Mouse (Mus musculus) intestine, embryonic 14.5 days (tissue): ENCODE results near the gene Sgms1. TPM values are rescaled to one million over a fixed set of nuclear protein-coding genes. Genes with fewer than 3 reads are reported as not detected.

Experiments used
- ATAC-seq: fragments of 200-750 bp; cut with Nextera tagmentation; replicated peaks from 2 replicates; pipeline ENCODE4 v1.8.0; 2017; ENCODE audit warnings: low read depth, moderate number of reproducible peaks, moderate TSS enrichment, moderate library complexity; ENCODE audit not compliant: low FRiP score, low TSS enrichment
- DNase-seq: peaks from one replicate; pipeline ENCODE4 v3.0.0-alpha.2; 2018; ENCODE audit warnings: low spot score
- H3K27ac ChIP-seq: fragments of 300-500 bp; sonication (generic); 2 replicates; pipeline ENCODE4 v1.5.1; 2014; ENCODE audit warnings: low read depth, mild to moderate bottlenecking, control low read depth
- H3K27me3 ChIP-seq: fragments of 300-500 bp; sonication (generic); replicated peaks from 2 replicates; pipeline ENCODE4 v1.6.1; 2014; ENCODE audit warnings: low read length, control low read depth; ENCODE audit not compliant: control insufficient read depth, insufficient read depth
- H3K36me3 ChIP-seq: fragments of 300-500 bp; sonication (generic); 2 replicates; pipeline ENCODE4 v1.6.1; 2014; ENCODE audit warnings: low read length, control low read depth; ENCODE audit not compliant: control insufficient read depth, insufficient read depth
- H3K4me1 ChIP-seq: fragments of 300-500 bp; sonication (generic); replicated peaks from 2 replicates; pipeline ENCODE4 v1.6.1; 2014; ENCODE audit warnings: low read length, control low read depth, mixed read lengths; ENCODE audit not compliant: control insufficient read depth, insufficient read depth
- H3K4me2 ChIP-seq: fragments of 300-500 bp; sonication (generic); 2 replicates; pipeline ENCODE4 v1.6.1; 2014; ENCODE audit warnings: low read length
- H3K4me3 ChIP-seq: fragments of 300-500 bp; sonication (generic); 2 replicates; pipeline ENCODE4 v1.5.1; 2014; ENCODE audit warnings: low read depth, low read length, control low read depth, mixed read lengths
- H3K9ac ChIP-seq: fragments of 300-500 bp; sonication (generic); 2 replicates; pipeline ENCODE4 v1.6.1; 2014; ENCODE audit warnings: mild to moderate bottlenecking, low read length
- H3K9me3 ChIP-seq: fragments of 300-500 bp; sonication (generic); 2 replicates; pipeline ENCODE4 v1.6.1; 2016; ENCODE audit warnings: low read length, control low read depth; ENCODE audit not compliant: control insufficient read depth
- WGBS: fragments of 180-500 bp; shearing (Covaris S2); extraction: QIAGEN DNeasy Blood & Tissue Kit; methylation state at CpG from one replicate; pipeline ENCODE4 v1.1.7; 2014; 5-methylcytosine and 5-hydroxymethylcytosine counted together
- polyA plus RNA-seq: library from polyadenylated mRNA; unstranded; fragments of >200 nt; fragmentation: Nextera tagmentation; extraction: Ambion mirVana; gene quantifications from 2 replicates; pipeline ENCODE4 v1.2.1, GENCODE M21; 2014

Gene Sgms1
- polyA plus RNA-seq, 1 experiment from 2014 or later, result 37.5 TPM

GRCm38 (mm10) chr19:32223751-32224174 is 165.8 kb downstream of the Sgms1 start:
- H3K4me1 ChIP-seq, result no peaks in the 10 kb centered on the region
- no peaks in the 10 kb centered on the region for H3K9me3 ChIP-seq
- H3K27ac ChIP-seq, result no peak overlapping the region
- H3K4me3 ChIP-seq, result no peak overlapping the region
- WGBS, result 79% methylated on average over 3 of the region's 3 CpGs
- DNase-seq, result peak; percentile 39
- H3K4me2 ChIP-seq, result no peak overlapping the region
- no peak overlapping the region for H3K9ac ChIP-seq
- H3K27me3 ChIP-seq, result no peaks in the 10 kb centered on the region
- H3K36me3 ChIP-seq, result peaks cover 7% of the 10 kb centered on the region; the same call in 1 of the 2 replicates
- no peak for ATAC-seq

GRCm38 (mm10) chr19:32222083-32222482 is 167.4 kb downstream of the Sgms1 start:
- H3K9ac ChIP-seq, result no peak overlapping the region
- no peak overlapping the region for H3K4me3 ChIP-seq
- H3K27ac ChIP-seq, result no peak overlapping the region
- ATAC-seq (no peak), DNase-seq (no peak)
- no peaks in the 10 kb centered on the region for H3K9me3 ChIP-seq
- H3K36me3 ChIP-seq, result peaks cover 7% of the 10 kb centered on the region; the same call in 1 of the 2 replicates
- no peaks in the 10 kb centered on the region for H3K4me1 ChIP-seq
- WGBS, result 92% methylated on average over 11 of the region's 11 CpGs
- no peak overlapping the region for H3K4me2 ChIP-seq
- no peaks in the 10 kb centered on the region for H3K27me3 ChIP-seq

- Histone ChIP-seq H3K9ac (no peak overlapping the region), H3K27me3 (no peaks in the 10 kb centered on the region), H3K27ac (no peak overlapping the region), H3K36me3 (peaks cover 7% of the 10 kb centered on the region; the same call in 1 of the 2 replicates), H3K4me1 (no peaks in the 10 kb centered on the region), H3K4me2 (no peak overlapping the region), H3K4me3 (no peak overlapping the region), H3K9me3 (no peaks in the 10 kb centered on the region)
- no peak for DNase-seq
- no peak for ATAC-seq
- 81% methylated on average over 2 of the region's 2 CpGs for WGBS
Observed at GRCm38 (mm10) chr19:32220991-32221390, 168.5 kb downstream of the Sgms1 start.

DNA sequence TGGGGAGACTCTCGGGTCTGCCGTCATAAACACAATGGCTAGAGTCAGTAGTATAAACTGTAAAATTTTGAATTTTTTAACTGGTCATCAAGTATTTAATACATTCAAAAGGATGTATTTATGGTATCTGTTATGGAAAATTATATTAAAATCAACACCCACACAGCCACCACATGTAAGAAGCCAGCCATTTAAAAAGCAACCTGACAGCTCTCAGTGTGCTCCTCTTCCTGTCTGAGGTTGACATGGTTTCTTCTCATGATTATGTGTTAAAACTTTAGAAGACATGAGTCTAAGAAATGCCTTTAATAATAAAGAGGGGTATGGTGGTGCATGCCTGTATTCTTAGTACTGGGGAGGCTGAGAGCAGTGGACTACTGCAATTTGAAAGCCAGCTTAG is 172.8 kb downstream of the Sgms1 start:
- no peaks in the 10 kb centered on the region for H3K36me3 ChIP-seq
- no peak overlapping the region for H3K4me3 ChIP-seq
- ATAC-seq (no peak), DNase-seq (no peak)
- no peak overlapping the region for H3K27ac ChIP-seq
- no peaks in the 10 kb centered on the region for H3K4me1 ChIP-seq
- no peak overlapping the region for H3K9ac ChIP-seq
- H3K27me3 ChIP-seq, result no peaks in the 10 kb centered on the region
- 94% methylated on average over 2 of the region's 2 CpGs for WGBS
- no peaks in the 10 kb centered on the region for H3K9me3 ChIP-seq
- no peak overlapping the region for H3K4me2 ChIP-seq

DNA sequence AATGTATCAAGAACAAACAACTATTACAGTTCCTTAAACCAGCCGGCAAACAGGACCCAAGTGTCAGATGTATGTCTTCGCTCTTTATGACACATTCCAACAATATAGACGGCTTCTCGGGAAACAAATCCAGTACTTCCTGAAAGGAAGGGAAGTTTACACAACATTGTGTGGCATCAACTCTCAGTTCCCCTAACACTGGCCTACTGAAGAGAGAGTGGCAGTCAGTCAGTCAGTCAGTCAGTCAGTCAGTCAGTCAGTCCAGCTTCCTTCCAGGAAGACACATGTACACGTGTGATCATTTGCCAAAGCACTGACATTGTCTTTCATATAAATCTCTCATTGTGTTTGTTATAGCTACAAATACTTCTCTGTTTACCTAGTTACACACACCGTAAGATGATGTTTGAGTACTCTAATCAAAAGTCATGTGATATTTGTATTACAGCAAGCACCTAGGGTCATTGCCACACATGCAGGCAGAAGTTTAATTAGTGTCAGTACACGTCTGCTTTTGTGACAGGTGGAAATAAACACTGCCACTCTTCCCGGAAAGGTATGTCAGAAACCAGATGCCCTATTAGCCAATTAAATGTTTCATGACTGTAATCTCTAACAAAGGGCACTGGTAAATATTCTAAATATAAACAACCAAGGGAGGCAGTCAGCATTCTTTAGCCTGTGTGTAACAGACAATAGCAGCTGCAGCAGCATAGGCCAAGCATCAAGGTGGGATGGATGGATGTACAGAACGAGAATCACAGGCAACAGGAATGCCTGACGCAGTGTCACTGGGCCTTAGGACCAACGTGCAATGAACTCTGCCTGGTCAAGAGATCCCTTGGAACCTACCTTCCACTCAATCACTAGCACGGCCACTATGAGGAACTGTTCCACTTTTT is 174.4 kb downstream of the Sgms1 start:
- Histone ChIP-seq H3K9me3 (no peaks in the 10 kb centered on the region), H3K4me2 (no peak overlapping the region), H3K27ac (no peak overlapping the region), H3K4me1 (peaks cover 6% of the 10 kb centered on the region), H3K9ac (no peak overlapping the region), H3K36me3 (no peaks in the 10 kb centered on the region), H3K27me3 (no peaks in the 10 kb centered on the region), H3K4me3 (no peak overlapping the region)
- DNase-seq (peak; percentile 15), ATAC-seq (no peak)
- WGBS, result 61% methylated on average over 12 of the region's 12 CpGs

GRCm38 (mm10) chr19:32213577-32213976 is 175.9 kb downstream of the Sgms1 start:
- Histone ChIP-seq H3K9me3 (no peaks in the 10 kb centered on the region), H3K9ac (no peak overlapping the region), H3K4me3 (no peak overlapping the region), H3K36me3 (no peaks in the 10 kb centered on the region), H3K4me1 (peaks cover 12% of the 10 kb centered on the region), H3K27me3 (no peaks in the 10 kb centered on the region), H3K4me2 (no peak overlapping the region), H3K27ac (no peak overlapping the region)
- ATAC-seq, result no peak
- WGBS, result 85% methylated on average over 3 of the region's 3 CpGs
- DNase-seq, result peak; percentile 42

GRCm38 (mm10) chr19:32211293-32211585 is 178.3 kb downstream of the Sgms1 start:
- DNase-seq, result no peak
- H3K4me3 ChIP-seq, result peak overlapping the region; percentile 53; the same call in 1 of the 2 replicates
- peak overlapping the region; percentile 86 for H3K27ac ChIP-seq
- H3K9me3 ChIP-seq, result no peaks in the 10 kb centered on the region
- H3K27me3 ChIP-seq, result no peaks in the 10 kb centered on the region
- H3K4me1 ChIP-seq, result peaks cover 12% of the 10 kb centered on the region
- ATAC-seq, result peak; percentile 41
- peak overlapping the region; percentile 2; the same call in 1 of the 2 replicates for H3K9ac ChIP-seq
- H3K4me2 ChIP-seq, result peak overlapping the region; percentile 80
- H3K36me3 ChIP-seq, result no peaks in the 10 kb centered on the region

DNA sequence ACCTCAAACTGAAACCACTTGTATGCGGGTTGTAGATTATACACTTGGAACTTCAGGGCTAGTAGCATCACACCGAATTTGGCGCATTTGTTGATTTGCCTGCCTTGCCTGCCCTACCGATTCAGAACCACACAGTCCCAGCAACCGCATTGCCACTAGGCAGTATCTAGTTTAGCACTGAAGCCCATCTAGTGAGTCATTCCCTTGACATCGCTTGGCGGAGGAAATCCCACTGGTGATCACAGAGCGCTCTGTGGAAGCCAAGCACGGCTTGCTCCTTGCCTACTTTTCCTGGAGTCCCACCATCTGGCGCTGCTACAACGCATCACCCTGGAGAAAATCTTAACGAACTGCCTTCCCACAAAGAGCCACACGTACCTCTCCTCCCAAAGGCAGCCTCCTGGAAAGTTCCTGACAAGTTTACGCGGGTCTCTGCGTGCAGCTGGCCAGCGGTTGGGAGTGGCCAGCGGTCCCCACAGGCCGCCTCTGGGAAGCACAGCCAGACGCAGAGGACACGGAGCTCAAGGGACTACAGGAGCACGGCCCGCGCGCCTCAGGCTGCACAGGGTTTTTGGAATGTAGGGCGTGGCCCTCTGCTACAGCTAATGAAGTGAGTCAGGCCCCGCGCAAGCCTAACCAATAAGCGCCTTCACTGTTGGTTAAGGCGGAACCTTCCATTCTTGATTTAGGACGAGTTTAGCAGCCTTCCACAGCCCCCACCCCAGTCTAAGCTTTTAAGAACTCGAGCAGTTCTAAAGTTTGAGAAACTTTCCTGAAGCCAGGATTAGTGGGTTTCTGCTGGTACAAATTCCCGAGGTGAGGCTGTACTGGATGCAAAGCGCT is 178.8 kb downstream of the Sgms1 start:
- DNase-seq (peak; percentile 88), ATAC-seq (peak; percentile 98)
- Histone ChIP-seq H3K9ac (peak overlapping the region; percentile 49), H3K4me1 (peaks cover 12% of the 10 kb centered on the region), H3K4me2 (peak overlapping the region; percentile 80), H3K36me3 (no peaks in the 10 kb centered on the region), H3K9me3 (no peaks in the 10 kb centered on the region), H3K4me3 (peak overlapping the region; percentile 53), H3K27me3 (no peaks in the 10 kb centered on the region), H3K27ac (peak overlapping the region; percentile 86)
- 2% methylated on average over 34 of the region's 34 CpGs for WGBS
